Mouse (Mus musculus) cerebellum, adult 18-20 months (tissue): Measurements from ENCODE around the gene Exo5.

Experiments
- DNase-seq, 2 experiments: peaks; one replicate each; pipeline ENCODE4 v3.0.0; 2021

Gene Exo5

DNA sequence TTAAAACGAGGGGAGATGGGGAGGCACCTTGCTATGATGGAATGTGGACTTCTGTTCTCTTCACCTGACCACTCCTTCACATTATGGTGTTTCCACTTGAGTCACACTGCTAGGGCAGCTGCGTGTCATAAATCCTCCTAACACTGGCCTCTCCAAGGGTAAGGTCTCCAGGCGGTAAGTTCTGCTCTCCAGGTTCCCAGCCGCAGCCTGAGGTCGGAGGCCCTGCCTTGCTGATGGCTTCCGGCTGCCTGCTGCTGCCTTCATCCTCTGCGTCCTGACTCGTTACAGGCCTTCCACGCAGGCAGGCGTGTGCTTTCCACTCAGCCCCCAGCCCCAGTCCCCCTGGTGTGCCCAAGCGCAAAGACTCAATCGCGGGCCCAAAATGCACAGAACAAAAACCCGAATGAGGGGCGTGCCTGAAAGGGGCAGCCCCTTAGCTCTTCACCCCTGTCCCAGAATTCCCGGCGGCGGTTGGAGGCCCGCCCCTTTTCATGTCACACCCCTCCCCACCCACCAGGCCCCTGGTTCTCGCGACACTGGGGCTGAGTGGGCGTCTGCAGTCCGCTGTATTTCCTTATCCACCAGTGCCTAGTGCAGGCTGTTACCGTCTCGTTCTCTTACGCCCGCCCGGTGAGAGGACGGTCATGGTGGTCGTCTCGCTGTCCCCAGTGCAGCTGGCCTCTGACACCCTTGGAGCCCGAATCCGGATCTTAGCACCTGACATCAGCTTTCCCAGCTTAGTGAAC lies at the start of gene Exo5:
TSS of gene Exo5 (minus strand) at position 464 of the 746 bp plus-strand sequence.
- peak; percentile 77 for DNase-seq

DNA sequence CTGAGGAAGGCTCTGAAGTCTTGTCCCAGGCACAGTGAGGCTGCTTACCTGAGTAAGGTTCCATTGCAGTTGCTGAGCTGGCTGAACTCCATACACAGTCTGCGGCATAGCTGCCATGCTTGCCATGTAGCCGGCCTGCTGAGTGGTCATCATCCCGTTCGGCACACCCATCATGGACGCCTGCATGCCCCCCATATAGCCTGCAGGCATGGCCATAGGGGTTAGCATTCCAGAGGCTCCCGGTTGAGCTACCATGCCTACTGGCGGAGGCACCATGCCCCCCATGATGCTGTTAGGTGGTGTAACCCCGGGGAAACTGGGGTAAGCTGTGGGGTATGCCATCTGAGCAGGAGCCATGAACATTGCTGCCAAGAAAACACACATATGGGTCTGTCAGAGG lies 47.0 kb upstream of the Exo5 start:
- no peak for DNase-seq

DNA sequence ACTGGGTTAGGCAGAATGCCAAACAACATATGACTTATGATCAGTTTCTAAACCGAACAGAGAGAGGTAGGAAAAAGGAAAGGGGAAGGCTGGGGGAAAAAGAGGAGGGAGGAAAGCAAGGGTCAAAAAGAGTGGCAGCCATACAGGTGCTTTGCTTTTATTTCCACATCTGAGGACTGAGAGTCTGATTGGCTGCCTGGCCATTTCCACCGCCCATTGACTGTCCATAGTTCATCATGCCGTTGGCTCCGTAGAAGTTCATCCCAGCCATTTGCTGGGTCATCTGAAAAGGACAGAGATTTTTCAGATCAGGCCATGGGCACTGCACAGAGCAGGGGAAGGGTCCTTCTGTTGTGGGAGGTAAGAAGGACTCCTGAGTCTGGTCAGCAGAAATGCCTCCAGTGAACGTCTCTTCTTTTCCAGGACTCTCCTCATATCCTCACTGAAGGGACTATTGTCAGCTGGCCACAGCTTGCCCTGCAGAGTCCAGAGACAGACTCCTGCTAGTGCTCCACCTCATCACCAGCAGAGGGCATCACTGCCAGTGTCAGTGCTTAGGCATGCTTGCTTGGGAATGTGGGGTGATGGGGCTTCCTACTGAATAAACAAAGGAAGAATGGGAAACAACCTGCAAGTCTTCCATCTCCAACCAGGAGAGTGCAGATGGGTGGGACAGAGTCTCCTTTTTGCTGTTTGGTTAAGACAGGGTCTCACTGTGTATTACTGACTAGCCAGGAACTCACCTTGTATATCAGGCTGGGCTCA lies 44.7 kb upstream of the Exo5 start:
- peak; percentile 45 to 57 for DNase-seq

DNA sequence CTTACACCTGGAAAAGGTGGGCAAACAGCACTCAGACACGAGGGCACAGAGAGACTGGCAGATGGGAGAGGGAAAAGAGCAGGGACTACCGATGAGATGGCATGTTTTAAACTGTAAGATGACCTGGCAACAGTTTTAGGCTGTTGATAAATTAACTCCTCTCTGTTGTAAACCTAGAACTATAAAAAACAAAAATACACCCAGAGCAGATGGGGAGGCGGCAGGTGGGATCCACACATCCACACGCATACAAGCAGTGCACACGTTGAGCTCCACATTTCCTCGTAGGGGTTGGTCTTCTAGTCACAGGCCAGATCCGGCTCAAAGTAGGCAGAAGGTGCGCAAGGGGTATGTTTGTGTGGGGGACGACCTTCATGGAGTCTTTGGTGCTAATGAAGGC lies 43.7 kb upstream of the Exo5 start:
- DNase-seq: peak; percentile 31 to 39

DNA sequence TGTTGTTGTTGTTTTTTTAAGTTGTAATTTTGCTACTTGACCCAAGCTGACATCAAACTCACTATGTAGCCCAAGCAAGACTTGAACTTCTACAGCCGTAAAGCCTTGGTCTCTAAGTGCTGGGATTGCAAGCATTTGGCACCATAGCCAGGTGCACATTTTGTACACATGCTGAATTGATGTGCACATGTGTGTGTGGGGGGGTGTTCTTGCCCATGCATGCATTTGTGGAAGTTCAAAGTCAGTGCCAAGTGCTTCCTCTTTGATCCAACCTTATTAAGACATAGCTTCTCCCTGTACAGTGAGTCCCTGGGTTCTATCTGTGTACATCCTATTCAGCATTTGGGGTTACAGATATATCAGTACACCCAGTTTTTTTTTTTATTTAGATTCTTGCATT lies 30.8 kb upstream of the Exo5 start:
- DNase-seq: no peak

DNA sequence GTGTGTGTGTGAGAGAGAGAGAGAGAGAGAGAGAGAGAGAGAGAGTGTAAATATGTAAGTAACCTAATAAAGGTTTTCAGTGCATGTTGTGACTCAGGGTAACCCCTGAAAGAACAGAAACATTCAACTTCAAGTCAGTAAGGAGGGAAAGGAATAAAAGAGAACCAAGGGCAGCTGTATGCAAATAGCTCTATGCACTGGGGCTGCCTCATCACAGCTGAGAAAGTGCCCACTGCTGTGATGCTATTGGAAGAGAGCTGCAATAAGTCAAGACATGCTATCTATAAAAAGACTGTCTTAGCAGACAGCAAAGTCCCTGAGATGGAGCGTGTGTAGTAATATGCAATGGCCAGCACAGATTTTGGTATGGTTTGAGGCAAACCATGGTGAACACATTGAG lies 28.9 kb upstream of the Exo5 start:
- DNase-seq: no peak

DNA sequence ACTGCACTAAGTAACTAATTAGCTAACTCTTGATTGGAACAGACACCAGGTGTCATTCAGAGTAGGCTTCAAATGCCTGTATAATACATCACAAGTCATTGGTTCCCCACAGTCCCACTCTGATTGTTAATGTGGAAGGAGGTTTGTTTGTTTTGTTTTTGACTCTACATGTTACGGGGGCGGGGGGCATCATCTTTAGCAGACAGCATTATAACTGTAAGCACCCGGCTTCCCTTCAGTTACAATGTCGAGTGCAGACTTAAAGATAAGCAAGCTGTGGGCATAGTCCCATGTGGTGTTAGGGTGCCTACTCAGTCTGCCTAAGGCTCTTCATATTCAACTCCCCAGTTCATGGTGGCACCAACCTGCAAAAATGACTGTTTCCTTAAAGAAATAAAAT lies 28.2 kb upstream of the Exo5 start:
- DNase-seq: no peak

DNA sequence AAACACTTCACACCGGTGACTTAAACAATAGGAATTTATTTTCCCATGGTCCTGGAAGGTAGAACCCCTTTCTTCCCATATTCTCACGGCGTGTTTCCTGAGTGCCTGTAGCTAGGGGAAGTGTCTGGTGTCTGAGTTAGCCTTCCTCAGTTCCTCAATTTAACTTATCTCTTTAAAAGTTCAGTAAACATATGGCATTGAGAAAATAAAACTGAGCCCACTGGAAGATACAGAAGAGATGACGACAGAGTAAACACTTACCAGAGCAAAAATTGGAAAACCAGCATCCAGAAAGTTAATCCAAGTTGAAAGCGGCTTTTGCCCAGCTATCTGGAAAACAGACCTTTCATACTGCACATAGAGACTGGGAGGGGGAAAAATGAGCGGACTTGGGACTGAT lies 27.3 kb upstream of the Exo5 start:
- no peak for DNase-seq

DNA sequence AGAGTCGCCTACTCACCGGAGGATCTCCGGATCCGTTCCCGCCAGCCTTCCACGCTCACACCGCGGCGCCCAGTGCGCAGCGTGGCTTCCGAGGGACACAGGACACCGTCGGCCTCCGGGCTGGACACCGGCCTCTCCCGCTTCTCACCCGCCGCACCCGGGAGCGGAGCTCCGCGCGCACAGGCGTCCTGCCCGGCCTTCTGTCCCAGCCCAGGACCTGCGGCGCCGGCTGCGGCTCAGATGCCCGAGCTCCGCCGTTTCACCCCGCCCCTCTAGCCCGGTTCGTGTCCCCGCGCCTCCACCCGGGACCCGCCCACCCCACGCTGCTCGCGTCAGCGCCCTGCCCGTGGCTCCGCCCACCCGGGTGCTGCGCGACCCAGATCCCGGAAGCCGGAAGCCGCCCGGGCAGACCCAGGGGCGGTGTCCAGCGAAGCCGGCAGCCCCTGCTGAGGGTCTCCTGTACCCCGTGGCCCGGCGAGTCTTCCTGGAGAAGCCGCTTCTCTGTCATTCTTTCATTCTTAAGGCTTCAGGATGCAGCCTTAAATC lies 26.7 kb upstream of the Exo5 start, which contains the start of gene Zfp69:
TSS of gene Zfp69 (minus strand) at position 272 of the 546 bp plus-strand sequence.
- peak; percentile 90 to 92 for DNase-seq

DNA sequence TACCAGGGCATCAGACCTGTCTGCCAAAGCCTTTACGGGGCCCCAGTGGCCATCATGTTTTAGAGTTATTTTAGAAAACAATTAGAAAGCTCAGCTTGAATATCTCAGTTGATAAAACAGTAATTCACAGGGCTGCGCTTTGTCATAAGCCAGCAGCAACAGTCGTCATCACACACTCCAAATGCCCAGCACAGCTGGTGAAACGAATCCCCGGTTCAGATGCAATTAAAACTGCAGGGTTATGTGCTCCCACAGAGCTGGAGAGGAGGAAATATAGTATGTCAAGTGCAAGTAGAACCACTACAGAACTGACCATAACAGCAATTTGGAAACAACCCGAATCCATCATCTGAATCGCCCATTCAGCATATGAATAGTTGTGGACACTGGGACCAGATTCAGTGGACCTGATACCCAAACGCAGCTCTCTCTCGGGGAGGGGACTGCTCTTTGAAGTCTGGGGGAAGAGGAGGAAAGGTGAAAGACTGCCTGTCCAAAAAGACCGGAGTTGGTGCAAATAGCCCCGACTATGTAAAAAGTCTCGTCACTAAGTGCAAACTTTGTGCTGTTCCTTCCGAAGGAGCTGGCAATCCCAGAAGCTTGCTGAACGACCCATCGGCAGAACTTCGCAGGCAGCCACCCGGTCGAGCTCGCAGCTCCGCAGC lies 26.1 kb upstream of the Exo5 start:
- no peak for DNase-seq

DNA sequence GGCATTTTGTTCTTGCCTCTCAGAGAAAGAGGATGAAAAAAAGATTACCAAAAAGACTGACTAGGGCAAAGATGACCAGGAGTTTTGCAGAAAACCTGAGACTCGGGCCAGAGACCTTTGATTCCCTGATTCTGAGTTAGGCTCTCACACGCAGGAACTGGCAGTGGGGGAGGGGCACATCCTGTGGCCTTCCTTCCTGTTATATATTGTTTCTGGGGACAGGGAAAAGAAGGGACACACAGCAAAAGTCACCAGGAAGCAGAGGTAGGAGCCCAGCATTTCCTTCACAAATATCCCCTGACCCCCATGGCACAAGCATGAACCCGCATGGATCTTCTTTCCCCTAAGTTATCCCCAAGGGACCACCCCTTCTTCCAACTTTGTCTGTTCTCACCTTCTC lies 24.1 kb upstream of the Exo5 start:
- DNase-seq: no peak

DNA sequence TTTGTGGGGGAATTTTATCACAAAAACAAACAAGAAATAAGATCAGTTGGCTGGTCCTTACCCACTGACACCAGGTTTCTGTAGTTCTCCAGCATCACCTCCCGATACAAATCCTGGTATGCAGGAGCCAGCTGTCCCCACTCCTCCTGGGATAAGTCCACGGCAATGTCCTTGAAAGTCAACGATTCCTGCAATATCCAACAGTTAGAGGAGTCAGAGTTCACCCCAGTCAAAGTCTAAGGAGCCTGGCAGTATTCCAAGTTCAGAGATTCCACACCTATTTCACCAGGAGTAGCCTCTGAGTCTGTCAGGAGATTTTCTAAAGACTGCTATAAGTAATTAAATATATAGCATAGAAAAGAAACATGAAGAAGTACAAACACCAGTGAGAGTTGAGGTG lies 10.2 kb upstream of the Exo5 start:
- no peak for DNase-seq

DNA sequence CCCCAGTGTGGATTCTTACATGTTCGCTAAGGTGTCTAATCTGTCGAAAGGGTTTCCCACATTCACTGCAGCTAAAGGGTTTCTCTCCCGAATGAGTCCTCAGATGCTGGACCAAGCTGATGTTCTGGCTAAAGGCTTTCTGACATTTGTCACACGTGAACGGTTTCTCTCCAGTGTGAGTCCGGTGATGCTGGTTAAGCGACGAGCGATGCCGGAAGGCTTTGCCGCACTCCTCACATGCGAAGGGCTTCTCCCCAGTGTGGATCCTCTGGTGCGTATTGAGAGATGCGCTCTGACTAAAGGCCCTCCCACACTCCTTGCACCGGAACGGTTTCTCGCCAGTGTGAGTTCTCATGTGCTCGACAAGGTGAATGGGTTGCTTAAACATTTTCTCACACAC lies 5.9 kb upstream of the Exo5 start:
- no peak for DNase-seq

DNA sequence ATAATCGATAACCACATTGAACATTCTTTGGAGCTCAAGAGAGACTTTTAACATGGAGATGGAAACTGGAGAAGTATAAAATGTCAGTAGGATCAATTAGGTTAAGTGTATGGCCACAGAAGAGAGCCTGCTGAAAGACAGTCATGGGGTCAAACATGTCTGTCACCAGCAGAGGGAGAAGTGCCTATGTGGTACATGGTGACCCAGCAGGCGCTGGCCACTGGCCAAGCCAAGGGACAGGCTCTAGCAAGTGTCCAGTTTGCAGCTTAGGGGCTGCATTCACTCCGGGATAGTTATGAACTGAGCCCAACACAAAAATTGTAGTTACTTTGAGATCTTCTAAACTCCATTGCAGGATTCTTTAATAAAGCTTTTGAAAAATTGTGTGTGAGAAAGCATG lies 3.9 kb upstream of the Exo5 start:
- DNase-seq: no peak

DNA sequence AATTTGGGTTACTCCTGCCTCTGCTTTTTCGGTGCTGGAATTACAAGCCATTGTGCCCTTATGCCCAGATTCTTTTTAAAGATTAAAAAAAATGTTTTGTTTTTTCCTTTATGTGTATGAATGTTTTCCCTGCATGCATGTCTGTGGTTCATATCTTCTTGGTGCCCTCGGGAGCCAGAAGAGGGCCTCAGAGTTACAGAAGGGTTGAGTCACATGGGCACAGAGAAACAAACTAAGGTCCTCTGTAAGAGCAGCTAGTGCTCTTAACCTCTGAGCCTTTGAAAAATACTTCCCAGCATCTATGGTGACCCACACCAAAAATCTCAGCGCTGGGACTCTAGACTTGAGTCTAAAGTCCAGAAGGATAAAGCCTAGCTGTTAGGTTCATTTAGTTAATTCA lies 569 bp upstream of the Exo5 start:
- peak; percentile 45 to 66 for DNase-seq

DNA sequence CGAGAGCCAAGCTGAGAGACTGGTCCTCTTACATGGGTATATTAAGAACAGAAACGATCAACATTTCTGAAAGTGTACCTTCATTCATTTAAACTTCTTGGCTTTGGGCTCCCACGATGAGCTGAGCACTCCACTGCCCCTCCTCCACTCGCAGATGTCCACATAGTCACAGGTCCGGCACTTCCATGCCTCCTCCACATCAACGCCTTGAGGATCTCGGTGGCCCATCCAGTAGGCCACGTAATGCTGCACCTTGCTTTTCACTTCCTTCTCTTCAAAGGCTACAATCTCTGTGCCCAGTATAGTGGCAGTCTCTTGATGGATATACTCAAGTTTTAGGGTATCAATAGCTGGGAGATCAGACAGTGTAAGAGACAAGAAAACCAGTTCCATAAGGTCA lies 3.4 kb downstream of the Exo5 start:
- no peak for DNase-seq

DNA sequence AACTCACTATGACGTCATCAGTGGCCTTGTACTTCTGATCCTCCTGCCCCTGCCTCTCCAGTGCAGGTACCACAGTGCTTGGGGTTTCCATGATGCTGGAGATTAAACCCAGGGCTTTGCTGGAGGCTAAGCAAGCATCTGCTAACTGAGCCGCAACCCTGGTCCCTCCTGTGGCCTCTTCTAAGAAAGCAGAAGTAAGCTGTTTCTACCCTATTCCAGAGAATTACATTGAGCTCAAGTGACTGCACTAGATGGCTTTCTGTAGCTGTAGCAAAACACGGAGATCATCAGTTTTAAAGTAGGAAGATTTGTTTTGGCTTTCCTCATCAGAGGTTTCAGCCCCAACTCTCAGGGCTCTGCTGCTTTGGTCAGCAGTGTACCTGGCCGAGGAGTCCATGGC lies 10.3 kb downstream of the Exo5 start:
- DNase-seq: no peak

DNA sequence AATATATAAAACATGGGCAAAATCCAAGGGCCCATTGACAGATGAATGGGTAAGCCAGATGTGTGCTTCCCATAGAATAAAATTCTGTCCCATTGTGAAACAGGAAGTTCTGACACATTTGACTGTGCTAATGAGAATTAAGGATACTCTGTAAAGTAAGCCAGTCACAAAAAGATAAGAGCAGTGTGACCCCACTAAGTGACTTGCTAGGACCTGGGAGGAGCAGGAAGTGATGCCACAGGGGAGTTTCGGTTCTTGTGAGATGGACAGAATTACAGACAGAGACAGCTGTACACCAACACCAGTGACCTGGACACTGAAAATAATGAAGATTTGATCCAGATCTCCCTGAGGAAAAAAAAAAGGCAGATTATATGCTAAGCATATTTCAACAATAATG lies 11.0 kb downstream of the Exo5 start:
- DNase-seq: no peak

DNA sequence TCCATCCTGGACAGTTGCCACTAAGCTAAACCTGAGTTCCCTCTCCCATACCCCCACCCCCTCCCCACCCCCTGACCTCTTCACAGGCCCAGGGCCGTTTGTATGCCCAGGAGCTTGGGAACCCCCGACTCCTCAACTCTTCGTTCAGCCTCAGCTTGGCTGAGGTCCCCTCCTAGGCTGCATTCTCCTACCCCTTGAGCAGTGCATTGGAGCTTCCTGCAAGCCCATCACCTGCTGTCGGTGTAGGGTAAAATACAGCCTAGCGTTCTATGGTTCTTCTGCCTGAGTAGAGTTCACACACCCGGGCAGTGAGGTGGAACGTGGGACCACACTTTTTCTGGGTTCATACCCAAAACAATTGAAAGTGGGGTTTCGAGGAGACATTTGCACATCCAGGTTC lies 11.4 kb downstream of the Exo5 start:
- DNase-seq: no peak

DNA sequence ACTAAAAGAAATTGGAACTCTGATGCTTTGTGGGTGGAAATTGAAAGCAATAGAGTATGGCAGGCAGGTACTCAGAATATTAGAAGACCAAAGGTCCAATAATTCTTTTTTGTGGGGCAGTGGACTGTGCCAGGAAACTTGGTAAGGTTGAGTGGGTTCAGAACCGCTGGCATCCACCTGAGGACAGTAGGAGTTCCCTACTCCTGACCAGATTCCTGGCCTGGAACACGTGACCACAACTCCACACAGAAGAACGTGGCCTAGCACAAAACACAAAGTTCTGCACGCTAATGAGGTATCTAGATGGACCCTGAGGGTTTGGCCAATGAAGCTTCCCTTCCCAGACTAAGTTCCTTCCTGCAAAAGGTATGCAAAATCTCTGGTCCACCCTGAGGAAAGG lies 12.0 kb downstream of the Exo5 start:
- DNase-seq: no peak

DNA sequence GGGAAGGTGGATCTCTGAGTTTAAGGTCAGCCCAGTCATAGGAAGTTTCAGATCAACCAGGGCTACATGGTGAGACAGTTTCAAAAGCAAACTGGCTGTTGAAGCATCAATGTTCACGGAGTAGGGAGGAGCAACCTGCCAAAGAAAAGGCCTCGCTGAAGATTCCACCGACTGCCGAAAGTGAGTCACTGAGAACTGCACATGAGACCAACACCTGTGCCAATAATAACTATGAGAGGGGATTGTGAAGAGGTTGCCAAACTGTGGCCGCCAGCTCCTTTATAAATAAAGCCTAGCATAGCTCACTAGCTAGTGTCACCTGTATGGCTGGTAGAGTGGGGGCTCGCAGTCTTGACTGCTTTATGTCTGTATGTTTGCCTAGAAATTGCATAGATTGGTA lies 13.7 kb downstream of the Exo5 start:
- peak in 1 of 2 experiments; percentile 16 for DNase-seq

DNA sequence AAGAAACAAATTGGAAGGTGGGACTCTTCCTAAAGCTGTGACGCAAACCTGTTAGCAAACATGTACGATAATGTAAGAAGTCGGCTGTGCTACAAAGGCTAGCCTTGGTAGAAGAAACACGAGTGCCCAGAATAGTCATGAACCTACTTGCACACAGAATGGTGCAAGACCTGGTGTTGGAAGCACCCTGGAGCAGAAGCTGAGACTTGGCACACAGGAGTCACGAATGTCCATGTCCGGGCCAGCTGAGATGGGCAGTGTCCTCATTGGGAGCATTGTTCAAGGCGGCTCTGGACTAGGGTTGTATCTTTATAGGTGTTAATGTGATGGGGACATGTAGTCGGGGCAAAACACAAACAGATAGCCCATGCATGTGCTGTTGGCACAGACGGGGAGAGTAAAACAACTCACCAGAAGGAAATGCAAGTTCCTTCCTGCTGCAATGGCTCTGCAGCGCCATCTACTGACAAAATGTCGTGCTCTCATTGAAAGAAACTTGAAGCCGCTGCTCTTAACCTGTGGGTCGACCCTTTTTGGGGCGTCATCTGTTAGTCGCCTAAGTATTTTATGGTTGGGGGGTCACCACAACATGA lies 15.2 kb downstream of the Exo5 start:
- peak; percentile 68 to 83 for DNase-seq

DNA sequence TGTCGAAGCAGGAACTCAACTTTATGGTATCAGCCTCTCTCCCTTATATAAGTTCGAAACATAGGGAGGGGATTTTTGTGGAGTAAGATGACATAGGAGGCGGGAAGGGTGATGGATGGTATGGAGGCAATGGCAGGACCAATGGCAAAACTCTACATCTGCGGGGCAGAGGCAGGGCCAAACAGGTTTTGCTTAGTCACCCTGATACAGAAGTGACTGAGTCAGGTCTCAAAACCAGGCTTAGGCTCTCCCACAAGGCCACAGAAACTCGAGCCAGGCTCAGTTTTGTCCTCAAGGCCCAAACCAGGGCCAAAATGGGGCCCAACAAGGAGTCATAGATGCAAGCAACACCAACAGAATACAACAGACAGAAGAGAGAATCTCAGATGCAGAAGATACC lies 19.2 kb downstream of the Exo5 start:
- DNase-seq: no peak
